Mouse (Mus musculus): ENCODE results near the gene Saa1. TPM values are rescaled to one million over a fixed set of nuclear protein-coding genes. Genes with fewer than 3 reads are reported as not detected.

Saa1 gene
- polyA plus RNA-seq, 1 experiment = 1.2 TPM

DNA sequence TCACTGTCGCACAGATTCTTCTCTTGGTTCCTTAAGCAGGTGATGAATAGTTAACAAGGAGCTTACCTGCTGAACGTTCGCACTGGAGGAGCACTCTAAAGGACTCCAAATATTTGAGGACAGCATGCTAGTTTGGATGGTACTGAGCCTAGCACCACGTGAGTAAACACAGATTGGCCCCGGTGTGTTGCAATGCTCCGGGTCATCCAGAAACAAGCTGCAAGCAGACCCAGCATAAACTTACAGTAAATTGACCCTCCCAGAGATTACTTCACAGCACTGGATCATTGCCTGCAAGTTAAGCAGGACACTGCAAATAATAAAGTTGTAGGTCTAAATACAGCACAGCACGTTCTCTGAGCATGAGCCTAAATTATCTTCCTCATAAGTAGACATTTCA is 23.3 kb downstream of the Saa1 start:
- no peaks in the 10 kb centered on the region for H3K27me3 ChIP-seq (ENCODE audit: control insufficient read depth, insufficient read depth, low read length)
- H3K4me1 ChIP-seq (ENCODE audit: control insufficient read depth, insufficient read depth, low read length) = no peaks in the 10 kb centered on the region; the same call in none of the 2 replicates
- TF ChIP-seq POLR2A (IDR thresholded peaks at IDR 0.05; ENCODE audit: control insufficient read depth, low read depth, low read length) = no peak
- no peak for TF ChIP-seq CTCF (IDR thresholded peaks at IDR 0.05; ENCODE audit: control insufficient read depth, insufficient read depth, insufficient replicate concordance, low read depth, low read length)
- no peak overlapping the region for H3K27ac ChIP-seq (ENCODE audit: control insufficient read depth, insufficient read depth, low read depth, low read length)
- H3K4me3 ChIP-seq (ENCODE audit: control insufficient read depth, low read depth, low read length) = no peak overlapping the region
- H3K36me3 ChIP-seq (ENCODE audit: control insufficient read depth, insufficient read depth, low read length) = no peaks in the 10 kb centered on the region

DNA sequence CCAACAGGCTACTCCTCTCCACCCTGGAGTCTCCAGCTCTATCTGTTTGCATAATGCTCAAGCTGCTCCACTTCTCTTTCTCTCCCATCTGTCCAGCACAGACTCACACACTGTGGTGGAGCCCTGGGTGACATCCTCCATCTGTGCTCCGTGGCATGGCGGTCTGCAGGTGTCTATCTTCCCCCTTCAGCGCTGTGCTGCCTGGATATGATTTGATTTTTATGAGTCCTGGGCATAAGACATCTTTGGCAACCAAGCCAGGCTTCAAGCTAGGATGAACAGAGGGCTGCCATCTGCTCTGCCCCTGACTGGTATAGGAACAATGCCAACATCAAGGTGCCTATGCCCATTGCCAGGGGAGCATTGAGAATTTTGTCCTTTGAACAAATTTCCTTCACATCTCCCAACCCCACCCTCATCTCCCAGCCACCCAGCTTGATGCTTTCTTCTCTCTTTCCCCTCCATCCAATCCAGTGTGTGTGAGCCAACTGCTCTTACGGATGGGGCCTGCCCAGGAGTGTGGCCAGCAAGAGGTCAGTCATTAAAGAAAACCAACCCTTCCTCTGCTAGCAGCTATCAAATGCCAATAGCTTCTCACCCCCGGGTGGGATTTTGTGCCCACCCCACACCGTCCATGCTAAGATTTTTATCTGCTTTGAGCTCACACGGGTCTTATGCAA is 24.0 kb downstream of the Saa1 start:
- Histone ChIP-seq H3K4me1 (ENCODE audit: control insufficient read depth, insufficient read depth, low read length) (no peaks in the 10 kb centered on the region; the same call in none of the 2 replicates), H3K27ac (ENCODE audit: control insufficient read depth, insufficient read depth, low read depth, low read length) (no peak overlapping the region), H3K27me3 (ENCODE audit: control insufficient read depth, insufficient read depth, low read length) (no peaks in the 10 kb centered on the region), H3K4me3 (ENCODE audit: control insufficient read depth, low read depth, low read length) (no peak overlapping the region), H3K36me3 (ENCODE audit: control insufficient read depth, insufficient read depth, low read length) (no peaks in the 10 kb centered on the region)
- TF ChIP-seq CTCF (IDR thresholded peaks at IDR 0.05; ENCODE audit: control insufficient read depth, insufficient read depth, insufficient replicate concordance, low read depth, low read length) (no peak), POLR2A (IDR thresholded peaks at IDR 0.05; ENCODE audit: control insufficient read depth, low read depth, low read length) (no peak)

DNA sequence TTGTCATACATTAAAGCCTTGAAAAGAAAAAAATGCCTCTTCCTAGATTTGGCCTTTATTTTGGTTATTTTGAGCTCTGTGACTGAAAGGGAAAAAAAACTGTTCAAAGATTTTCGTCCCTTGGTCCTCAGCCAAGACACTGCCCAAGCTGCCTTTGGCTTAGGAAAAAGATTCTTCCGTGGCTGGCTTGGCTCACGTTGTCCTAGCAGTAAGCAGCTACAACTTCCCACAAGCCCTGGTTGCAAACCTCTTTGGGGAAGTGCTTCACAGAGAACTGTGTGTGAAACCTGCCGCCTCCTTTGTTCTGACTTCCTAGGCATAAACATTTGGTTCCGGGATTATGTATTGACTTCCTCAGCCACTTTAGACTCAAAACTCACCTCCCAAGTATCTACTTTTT is 25.9 kb downstream of the Saa1 start:
- no peak for TF ChIP-seq POLR2A (IDR thresholded peaks at IDR 0.05; ENCODE audit: control insufficient read depth, low read depth, low read length)
- TF ChIP-seq CTCF (IDR thresholded peaks at IDR 0.05; ENCODE audit: control insufficient read depth, insufficient read depth, insufficient replicate concordance, low read depth, low read length) = no peak
- no peak overlapping the region for H3K27ac ChIP-seq (ENCODE audit: control insufficient read depth, insufficient read depth, low read depth, low read length)
- H3K4me1 ChIP-seq (ENCODE audit: control insufficient read depth, insufficient read depth, low read length) = no peaks in the 10 kb centered on the region; the same call in none of the 2 replicates

DNA sequence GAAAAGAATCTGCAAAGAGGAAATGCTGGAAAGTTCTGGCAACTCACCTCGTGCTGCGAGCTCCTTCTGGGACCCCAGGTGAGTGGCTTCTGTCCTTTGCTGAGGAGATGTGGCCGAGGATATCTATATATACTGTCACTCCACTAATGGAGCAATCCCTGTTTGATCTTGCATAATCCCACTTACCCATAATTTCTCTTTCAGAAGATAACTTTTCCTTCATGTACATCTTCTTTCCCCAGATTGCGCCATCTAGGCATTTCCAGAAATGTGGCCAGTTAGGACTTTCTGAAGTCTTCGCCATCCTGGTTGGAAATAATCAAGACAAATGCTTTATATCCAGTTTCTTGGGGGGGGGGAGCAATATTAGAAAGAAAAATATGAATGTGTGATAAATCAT is 27.2 kb downstream of the Saa1 start, which contains the start of gene Saa3:
TSS of gene Saa3 (minus strand) at position 101 of the 400 bp plus-strand sequence.
- Histone ChIP-seq H3K27ac (ENCODE audit: control insufficient read depth, insufficient read depth, low read depth, low read length) (no peak within 1 kb of the TSS), H3K36me3 (ENCODE audit: control insufficient read depth, insufficient read depth, low read length) (no peaks in the 10 kb centered on the region), H3K4me1 (ENCODE audit: control insufficient read depth, insufficient read depth, low read length) (no peaks in the 10 kb centered on the region; the same call in none of the 2 replicates), H3K27me3 (ENCODE audit: control insufficient read depth, insufficient read depth, low read length) (no peaks in the 10 kb centered on the region), H3K4me3 (ENCODE audit: control insufficient read depth, low read depth, low read length) (no peak within 1 kb of the TSS)
- TF ChIP-seq POLR2A (IDR thresholded peaks at IDR 0.05; ENCODE audit: control insufficient read depth, low read depth, low read length) (no peak), CTCF (IDR thresholded peaks at IDR 0.05; ENCODE audit: control insufficient read depth, insufficient read depth, insufficient replicate concordance, low read depth, low read length) (no peak)

More for the DNA sequence above, 25.9 kb downstream of the Saa1 start:
- H3K36me3 ChIP-seq (ENCODE audit: control insufficient read depth, insufficient read depth, low read length) = no peaks in the 10 kb centered on the region
- H3K4me3 ChIP-seq (ENCODE audit: control insufficient read depth, low read depth, low read length) = no peak overlapping the region
- no peaks in the 10 kb centered on the region for H3K27me3 ChIP-seq (ENCODE audit: control insufficient read depth, insufficient read depth, low read length)

DNA sequence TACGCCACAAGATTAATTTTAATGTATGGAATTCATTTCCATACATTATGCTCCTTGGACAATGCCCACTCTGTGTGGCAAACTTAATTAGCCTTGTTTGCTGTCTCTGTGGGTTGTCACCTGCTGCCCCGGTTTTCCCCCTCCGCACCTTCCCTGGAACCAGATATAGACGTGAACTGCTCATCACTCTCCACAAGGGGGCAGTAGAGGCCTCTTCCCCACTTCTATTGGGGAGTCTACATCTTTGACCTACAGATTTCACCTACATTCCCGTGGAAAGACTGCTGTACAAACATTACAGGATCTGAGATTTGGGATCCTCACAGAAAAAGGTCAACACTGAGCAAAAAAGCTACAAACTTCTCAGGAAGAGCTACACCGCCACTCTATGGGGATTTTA is 28.3 kb downstream of the Saa1 start:
- H3K36me3 ChIP-seq (ENCODE audit: control insufficient read depth, insufficient read depth, low read length) = no peaks in the 10 kb centered on the region
- H3K4me1 ChIP-seq (ENCODE audit: control insufficient read depth, insufficient read depth, low read length) = no peaks in the 10 kb centered on the region; the same call in 1 of the 2 replicates
- no peaks in the 10 kb centered on the region for H3K27me3 ChIP-seq (ENCODE audit: control insufficient read depth, insufficient read depth, low read length)
- no peak for TF ChIP-seq POLR2A (IDR thresholded peaks at IDR 0.05; ENCODE audit: control insufficient read depth, low read depth, low read length)
- TF ChIP-seq CTCF (IDR thresholded peaks at IDR 0.05; ENCODE audit: control insufficient read depth, insufficient read depth, insufficient replicate concordance, low read depth, low read length) = peak; percentile 72; the same call in 1 of the 2 replicates
- no peak overlapping the region for H3K27ac ChIP-seq (ENCODE audit: control insufficient read depth, insufficient read depth, low read depth, low read length)
- H3K4me3 ChIP-seq (ENCODE audit: control insufficient read depth, low read depth, low read length) = no peak overlapping the region

DNA sequence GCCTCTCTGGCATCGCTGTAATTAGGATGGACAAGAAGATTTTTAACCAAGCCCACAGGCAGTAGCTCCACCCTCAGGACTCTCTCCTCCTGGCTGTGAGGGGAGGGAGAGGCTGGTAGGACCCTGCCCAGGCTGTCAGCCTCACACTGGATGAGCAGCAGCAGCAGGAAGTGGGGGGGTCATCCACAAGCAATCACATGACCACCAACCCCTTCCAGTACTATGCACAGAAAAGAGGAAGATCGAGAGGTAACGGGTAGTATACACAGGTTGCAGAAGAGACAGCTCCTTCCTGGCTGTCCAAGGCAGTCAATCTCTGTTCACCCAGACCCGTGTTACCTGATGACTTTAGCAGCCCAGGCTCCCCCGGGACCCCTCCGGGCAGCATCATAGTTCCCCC is 30.5 kb downstream of the Saa1 start:
- no peak overlapping the region for H3K27ac ChIP-seq (ENCODE audit: control insufficient read depth, insufficient read depth, low read depth, low read length)
- H3K36me3 ChIP-seq (ENCODE audit: control insufficient read depth, insufficient read depth, low read length) = no peaks in the 10 kb centered on the region; the same call in none of the 2 replicates
- no peaks in the 10 kb centered on the region; the same call in 1 of the 2 replicates for H3K4me1 ChIP-seq (ENCODE audit: control insufficient read depth, insufficient read depth, low read length)
- TF ChIP-seq POLR2A (IDR thresholded peaks at IDR 0.05; ENCODE audit: control insufficient read depth, low read depth, low read length) = no peak
- no peak for TF ChIP-seq CTCF (IDR thresholded peaks at IDR 0.05; ENCODE audit: control insufficient read depth, insufficient read depth, insufficient replicate concordance, low read depth, low read length)
- no peaks in the 10 kb centered on the region for H3K27me3 ChIP-seq (ENCODE audit: control insufficient read depth, insufficient read depth, low read length)
- H3K4me3 ChIP-seq (ENCODE audit: control insufficient read depth, low read depth, low read length) = no peak overlapping the region

DNA sequence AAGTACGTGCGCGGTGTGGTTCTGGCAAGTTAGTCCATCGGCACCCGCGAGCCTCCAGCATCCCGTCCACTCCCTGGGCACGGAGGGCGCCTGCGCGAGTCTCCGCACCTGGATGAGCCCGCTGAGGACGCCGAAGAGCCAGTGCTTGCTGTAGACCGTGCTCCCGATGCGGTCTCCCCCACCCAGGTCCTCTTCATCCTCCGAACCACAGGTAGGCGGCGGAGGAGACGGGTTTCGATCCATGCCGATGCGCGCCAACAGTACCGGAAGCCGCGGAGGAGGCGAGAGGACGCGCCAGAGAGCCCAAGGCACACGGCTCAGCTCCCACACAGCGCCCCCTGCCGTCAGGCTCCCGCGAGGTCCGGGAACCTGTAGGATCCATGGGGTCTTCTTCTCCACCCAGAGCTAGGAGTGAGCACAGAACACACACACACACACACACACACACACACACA is 32.4 kb downstream of the Saa1 start, which contains the start of gene Saal1:
TSS of gene Saal1 (minus strand) at position 291 of the 455 bp plus-strand sequence.
- Histone ChIP-seq H3K27ac (ENCODE audit: control insufficient read depth, insufficient read depth, low read depth, low read length) (peak within 1 kb of the TSS; percentile 96), H3K4me3 (ENCODE audit: control insufficient read depth, low read depth, low read length) (peak within 1 kb of the TSS; percentile 99), H3K36me3 (ENCODE audit: control insufficient read depth, insufficient read depth, low read length) (no peaks in the 10 kb centered on the region; the same call in none of the 2 replicates), H3K27me3 (ENCODE audit: control insufficient read depth, insufficient read depth, low read length) (no peaks in the 10 kb centered on the region), H3K4me1 (ENCODE audit: control insufficient read depth, insufficient read depth, low read length) (no peaks in the 10 kb centered on the region; the same call in 1 of the 2 replicates)
- TF ChIP-seq CTCF (IDR thresholded peaks at IDR 0.05; ENCODE audit: control insufficient read depth, insufficient read depth, insufficient replicate concordance, low read depth, low read length) (peak; percentile 96), POLR2A (IDR thresholded peaks at IDR 0.05; ENCODE audit: control insufficient read depth, low read depth, low read length) (peak; percentile 67)
